Mouse (Mus musculus) bone marrow macrophage, adult 2 months (primary cell): ENCODE measurements at regions not wholly inside any gene's neighbourhood (a gene's known extent, or its start where the extent isn't known, plus 50 kb on each side); places are given as distances from the start of the nearest gene placed in this dataset.

Experiments
- CTCF ChIP-seq: IDR thresholded peaks from 2 replicates; pipeline ENCODE4 v1.5.1; 2012; ENCODE audit warnings: low read depth, mild to moderate bottlenecking, low read length, moderate library complexity
- POLR2A ChIP-seq: IDR thresholded peaks from 2 replicates; pipeline ENCODE4 v1.6.1; 2012; ENCODE audit warnings: mild to moderate bottlenecking, low read depth, low read length, borderline replicate concordance

DNA sequence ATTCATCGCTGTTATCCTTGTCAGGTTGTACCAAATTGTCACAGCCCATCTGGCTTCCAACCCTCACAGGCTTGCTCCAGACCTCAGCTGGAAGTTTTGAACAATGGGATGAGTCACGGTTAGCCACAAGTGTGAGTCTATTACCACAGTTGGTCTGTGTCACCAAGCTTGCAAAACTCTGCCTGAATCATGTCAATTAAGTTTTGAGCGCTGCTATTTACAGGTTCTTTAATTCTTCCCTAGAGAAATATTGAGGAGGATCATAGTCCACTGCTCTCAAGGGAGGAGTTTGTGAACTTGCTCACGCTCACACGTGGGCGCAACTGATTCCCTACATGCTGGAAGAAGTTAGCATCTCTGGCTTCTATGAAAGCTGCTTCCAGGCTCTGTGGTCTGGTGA is 292.6 kb downstream of the Lmo4 start:
- TF ChIP-seq POLR2A (no peak), CTCF (no peak)
